Mouse (Mus musculus) heart, adult 2 months (tissue): ENCODE measurements around the gene Smim8. TPM values are rescaled to one million over a fixed set of nuclear protein-coding genes. Genes with fewer than 3 reads are reported as not detected.
A peak's percentile ranks its signal among the peaks of the same experiment; 100 is the strongest.

Experiments used
- DNase-seq, 2 experiments: peaks; one replicate each; pipeline ENCODE4 v3.0.0; 2021
- H3K27ac ChIP-seq: fragments of 200-600 bp; 2 replicates; pipeline ENCODE4 v1.8.1; 2022
- H3K27me3 ChIP-seq: fragments of 200-500 bp; 2 replicates; pipeline ENCODE4 v1.6.1; 2012; ENCODE audit warnings: mild to moderate bottlenecking, low read length, inconsistent platforms, mixed read lengths; ENCODE audit not compliant: control insufficient read depth, insufficient read depth
- H3K36me3 ChIP-seq: fragments of 200-500 bp; 2 replicates; pipeline ENCODE4 v1.6.1; 2012; ENCODE audit warnings: low read length, inconsistent platforms; ENCODE audit not compliant: control insufficient read depth, insufficient read depth
- H3K4me1 ChIP-seq: fragments of 200-500 bp; 2 replicates; pipeline ENCODE4 v1.6.1; 2011; ENCODE audit warnings: low read length; ENCODE audit not compliant: control insufficient read depth, insufficient read depth
- H3K4me3 ChIP-seq: fragments of 200-600 bp; 2 replicates; pipeline ENCODE4 v1.8.1; 2022
- H3K79me2 ChIP-seq: fragments of 200-500 bp; replicated peaks from 2 replicates; pipeline ENCODE4 v1.6.1; 2012; ENCODE audit warnings: mild to moderate bottlenecking, inconsistent platforms, low read length, moderate library complexity, mixed read lengths; ENCODE audit not compliant: control insufficient read depth, insufficient read depth
- H3K9ac ChIP-seq: fragments of 200-500 bp; 2 replicates; pipeline ENCODE4 v1.6.1; 2012; ENCODE audit warnings: low read depth, mild to moderate bottlenecking, control low read depth, inconsistent platforms, low read length, mixed read lengths
- CTCF ChIP-seq: fragments of 200-600 bp; IDR thresholded peaks from 2 replicates; pipeline ENCODE4 v1.8.1; 2022; ENCODE audit warnings: antibody characterized with exemption, mild to moderate bottlenecking, moderate library complexity
- EP300 ChIP-seq: fragments of 200-500 bp; IDR thresholded peaks from 2 replicates; pipeline ENCODE4 v1.6.1; 2011; ENCODE audit warnings: low read depth, low read length, control low read depth; ENCODE audit not compliant: insufficient read depth
- POLR2A ChIP-seq: fragments of 200-500 bp; IDR thresholded peaks from 2 replicates; pipeline ENCODE4 v1.6.1; 2011; ENCODE audit warnings: mild to moderate bottlenecking, low read depth, low read length, control low read depth; ENCODE audit not compliant: insufficient read depth
- WGBS: fragments of 180-500 bp; shearing (Covaris S2); methylation state at CpG from one replicate; pipeline ENCODE4 v1.1.7; 2018; 5-methylcytosine and 5-hydroxymethylcytosine counted together
- intact Hi-C: fragments of 180-260 bp; cut with DNase I; formaldehyde crosslinking; loops from one replicate; pipeline ENCODE4 v1.15.1; 2025
- polyA plus RNA-seq: library from polyadenylated mRNA; depleted of rRNA; stranded (reverse); fragments of >200 nt; gene quantifications from 2 replicates; pipeline ENCODE4 v1.2.3, GENCODE M21; 2012
- total RNA-seq, 2 experiments: library from RNA; stranded (reverse); gene quantifications; 2 replicates each; pipeline ENCODE4 v1.2.3; 2021

Gene Smim8
- total and polyA plus RNA-seq, 3 experiments: 19.1 to 66.6 (median 54.6) TPM

DNA sequence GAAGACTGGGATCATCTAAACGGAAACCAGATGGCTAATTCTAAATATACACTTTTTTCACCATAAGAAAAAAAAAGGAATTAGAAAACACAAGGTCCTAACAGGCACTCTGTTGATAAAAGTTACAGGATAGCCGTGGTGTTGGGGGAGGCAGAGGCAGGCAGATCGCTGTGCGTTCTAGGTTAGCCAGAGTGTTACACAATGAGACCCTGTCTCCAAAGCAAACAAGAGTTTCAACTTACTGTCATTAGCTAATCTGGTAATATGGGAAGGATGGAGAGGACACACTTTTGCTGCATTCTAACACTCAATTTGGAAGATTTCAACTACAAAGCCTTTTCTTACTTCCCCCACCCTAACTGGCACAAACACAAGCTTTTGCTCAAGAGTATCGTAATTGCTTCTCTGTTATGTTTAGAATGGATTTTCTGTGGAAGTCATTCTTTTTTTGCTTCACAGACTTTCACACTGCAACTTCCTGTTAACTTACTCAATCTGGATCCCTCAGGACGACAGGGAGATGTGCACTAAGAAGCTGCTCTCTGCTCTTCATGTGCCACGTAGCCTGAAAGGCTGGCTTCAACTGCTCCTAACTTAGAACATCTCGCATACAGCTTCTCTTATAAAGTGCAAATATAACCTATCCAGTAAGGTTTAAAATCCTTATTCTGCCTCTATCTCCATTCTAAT lies 19.2 kb upstream of the Smim8 start:
- H3K27me3 ChIP-seq: no peaks in the 10 kb centered on the region
- no peak for TF ChIP-seq EP300
- TF ChIP-seq CTCF: no peak
- TF ChIP-seq POLR2A: no peak
- 62% methylated on average over 8 of the region's 8 CpGs for WGBS
- DNase-seq: no peak
- no peaks in the 10 kb centered on the region for H3K79me2 ChIP-seq
- H3K27ac ChIP-seq: no peak overlapping the region
- H3K9ac ChIP-seq: no peak overlapping the region
- no peaks in the 10 kb centered on the region for H3K36me3 ChIP-seq
- H3K4me1 ChIP-seq: no peaks in the 10 kb centered on the region
- intact Hi-C loops: no loop called here
- no peak overlapping the region for H3K4me3 ChIP-seq

DNA sequence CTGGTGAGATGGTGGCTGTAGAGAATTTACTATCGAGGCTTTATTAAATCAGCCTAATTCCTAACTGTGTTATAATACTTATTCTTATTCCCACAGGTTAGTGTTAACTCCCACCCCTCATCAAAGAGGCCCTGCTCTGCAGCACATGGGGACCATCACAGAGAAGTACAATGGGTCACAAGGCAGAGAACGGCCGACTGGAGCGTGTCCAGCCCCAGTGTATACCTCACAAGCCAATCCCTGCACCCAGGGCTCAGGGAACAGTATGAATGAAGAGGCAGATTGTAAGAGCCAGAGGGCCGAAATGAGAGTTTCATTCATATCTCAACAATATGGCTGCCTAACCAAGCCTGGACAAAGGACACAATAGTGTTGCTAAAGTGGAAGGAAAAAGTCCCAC lies 18.1 kb upstream of the Smim8 start:
- TF ChIP-seq CTCF (no peak), EP300 (no peak), POLR2A (no peak)
- Histone ChIP-seq H3K4me3 (no peak overlapping the region), H3K79me2 (no peaks in the 10 kb centered on the region), H3K36me3 (no peaks in the 10 kb centered on the region), H3K4me1 (no peaks in the 10 kb centered on the region), H3K27ac (no peak overlapping the region), H3K27me3 (no peaks in the 10 kb centered on the region), H3K9ac (no peak overlapping the region)
- intact Hi-C loops: no loop called here
- no peak for DNase-seq
- 93% methylated on average over 5 of the region's 5 CpGs for WGBS

DNA sequence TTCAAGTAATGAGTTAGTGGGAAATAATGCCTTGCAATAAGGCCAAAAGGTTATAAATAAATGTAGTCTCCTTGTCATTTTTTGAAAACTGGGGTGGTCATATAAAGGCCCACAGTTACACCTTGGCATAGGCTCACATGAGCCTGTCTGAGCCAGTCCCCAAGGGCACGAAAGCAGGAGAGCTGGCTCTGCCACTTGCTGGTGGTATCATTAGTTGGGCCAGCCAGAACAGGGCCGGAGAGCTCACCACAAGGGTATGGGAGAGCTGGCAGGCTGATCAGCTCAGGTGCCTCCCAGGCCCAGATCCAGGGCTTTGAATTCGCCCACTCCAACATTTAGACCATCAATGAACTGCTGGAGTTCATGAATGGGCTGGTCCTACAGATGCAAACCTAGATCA lies 8.3 kb upstream of the Smim8 start:
- WGBS: 82% methylated on average over 3 of the region's 3 CpGs
- intact Hi-C loops: no loop called here
- Histone ChIP-seq H3K36me3 (no peaks in the 10 kb centered on the region), H3K27me3 (no peaks in the 10 kb centered on the region), H3K9ac (no peak overlapping the region), H3K27ac (no peak overlapping the region), H3K4me1 (no peaks in the 10 kb centered on the region), H3K4me3 (no peak overlapping the region), H3K79me2 (no peaks in the 10 kb centered on the region)
- DNase-seq: no peak
- no peak for TF ChIP-seq EP300
- no peak for TF ChIP-seq POLR2A
- no peak for TF ChIP-seq CTCF

DNA sequence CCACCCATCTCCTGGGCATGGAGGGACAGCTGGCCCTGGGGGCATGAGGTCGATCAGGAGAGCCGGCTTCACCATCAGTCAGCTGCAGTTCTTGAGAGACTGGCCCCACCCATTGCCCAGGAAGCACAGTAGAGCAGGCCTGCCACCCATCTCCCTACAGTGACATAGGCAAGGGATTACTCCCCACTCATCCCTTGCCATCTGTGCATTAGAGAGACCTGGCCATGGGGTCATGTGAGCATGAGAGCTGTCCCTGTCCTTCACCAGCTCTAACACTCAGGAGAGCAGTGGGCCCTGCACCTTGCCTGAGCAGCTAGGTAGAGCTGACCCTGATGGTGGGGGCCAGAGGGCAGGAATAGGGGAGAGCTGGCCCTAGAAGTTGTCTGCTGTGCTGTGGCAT lies 7.4 kb upstream of the Smim8 start:
- no peak for DNase-seq
- H3K79me2 ChIP-seq: no peaks in the 10 kb centered on the region
- WGBS: 76% methylated on average over 2 of the region's 2 CpGs
- no peak for TF ChIP-seq POLR2A
- TF ChIP-seq EP300: no peak
- no peak for TF ChIP-seq CTCF
- H3K27ac ChIP-seq: no peak overlapping the region
- no peak overlapping the region for H3K9ac ChIP-seq
- intact Hi-C loops: loop anchor here (2.0 kb wide), 1 partner anchor 137 kb away; no protein-coding TSS in a partner anchor
- H3K36me3 ChIP-seq: no peaks in the 10 kb centered on the region
- H3K27me3 ChIP-seq: no peaks in the 10 kb centered on the region
- H3K4me1 ChIP-seq: no peaks in the 10 kb centered on the region
- no peak overlapping the region for H3K4me3 ChIP-seq

DNA sequence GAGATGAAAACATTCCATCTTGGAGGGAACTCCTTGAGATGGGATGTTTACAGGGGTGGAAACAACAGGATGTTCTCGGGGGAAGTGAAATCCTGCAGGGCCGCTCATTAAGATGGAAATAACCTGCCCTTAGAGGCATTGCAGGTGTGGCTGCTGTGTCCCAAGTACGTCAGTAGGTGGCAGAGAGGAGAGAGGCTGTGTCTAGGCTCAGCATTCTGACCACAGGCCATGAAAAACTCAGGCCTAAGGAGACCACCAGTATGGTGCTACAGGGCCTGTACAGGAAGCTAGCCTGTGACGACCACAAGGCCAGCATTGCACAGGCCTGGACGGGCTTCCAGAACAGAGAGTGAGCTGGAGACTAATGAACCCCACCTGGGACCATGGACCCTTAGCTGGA lies 6.6 kb upstream of the Smim8 start:
- Histone ChIP-seq H3K4me3 (no peak overlapping the region), H3K9ac (no peak overlapping the region), H3K27ac (no peak overlapping the region), H3K36me3 (no peaks in the 10 kb centered on the region), H3K27me3 (no peaks in the 10 kb centered on the region), H3K4me1 (no peaks in the 10 kb centered on the region), H3K79me2 (no peaks in the 10 kb centered on the region)
- no peak for DNase-seq
- TF ChIP-seq POLR2A (no peak), EP300 (no peak), CTCF (peak; percentile 61)
- 56% methylated on average over 5 of the region's 5 CpGs for WGBS
- intact Hi-C loops: loop anchor here (2.0 kb wide), 1 partner anchor 138 kb away; no protein-coding TSS in a partner anchor

DNA sequence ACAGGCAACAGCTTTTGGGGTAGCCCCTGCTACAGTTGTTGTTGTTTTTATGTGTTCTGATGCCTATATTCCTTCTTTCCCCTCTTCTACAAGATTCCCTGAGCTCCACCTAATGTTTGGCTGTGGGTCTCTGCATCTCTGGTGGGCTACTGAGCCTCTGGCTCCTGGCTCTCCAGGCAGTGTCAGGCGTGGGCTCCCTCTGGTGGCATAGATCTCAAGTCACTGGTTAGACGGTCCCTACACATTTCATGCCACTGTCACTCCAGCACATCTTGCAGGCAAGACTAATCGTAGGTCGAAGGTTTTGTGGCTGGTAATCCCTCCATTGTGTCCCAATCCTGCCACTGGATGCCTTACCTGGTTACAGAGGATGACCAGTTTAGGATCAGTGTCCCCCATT lies 4.5 kb upstream of the Smim8 start:
- TF ChIP-seq POLR2A (no peak), EP300 (no peak), CTCF (peak; percentile 57)
- Histone ChIP-seq H3K27ac (no peak overlapping the region), H3K4me3 (no peak overlapping the region), H3K27me3 (no peaks in the 10 kb centered on the region), H3K79me2 (no peaks in the 10 kb centered on the region), H3K36me3 (no peaks in the 10 kb centered on the region), H3K9ac (no peak overlapping the region), H3K4me1 (no peaks in the 10 kb centered on the region)
- DNase-seq: no peak
- 37% methylated on average over 4 of the region's 4 CpGs for WGBS
- intact Hi-C loops: no loop called here
